Mouse (Mus musculus): Measurements from ENCODE around the gene Kcnn3.

Gene Kcnn3

GRCm38 (mm10) chr3:89519894-89520293 lies at the start of gene Kcnn3:
Gene Kcnn3 (plus strand): TSS chr3:89520164.
- DNase-seq (ENCODE audit: low spot score), result no peak

GRCm38 (mm10) chr3:89472280-89472679 lies 47.7 kb upstream of the Kcnn3 start:
- DNase-seq (ENCODE audit: low spot score), result no peak

GRCm38 (mm10) chr3:89473838-89474237 lies 46.1 kb upstream of the Kcnn3 start:
- DNase-seq (ENCODE audit: low spot score), result no peak

GRCm38 (mm10) chr3:89479055-89479454 lies 40.9 kb upstream of the Kcnn3 start:
- DNase-seq (ENCODE audit: low spot score), result no peak

GRCm38 (mm10) chr3:89481488-89481887 lies 38.5 kb upstream of the Kcnn3 start:
- DNase-seq (ENCODE audit: low spot score), result no peak

GRCm38 (mm10) chr3:89482249-89482648 lies 37.7 kb upstream of the Kcnn3 start:
- DNase-seq (ENCODE audit: low spot score), result peak; percentile 55

GRCm38 (mm10) chr3:89484766-89485524 lies 35.0 kb upstream of the Kcnn3 start:
- peak; percentile 75 for DNase-seq (ENCODE audit: low spot score)

GRCm38 (mm10) chr3:89486111-89486510 lies 33.9 kb upstream of the Kcnn3 start:
- peak; percentile 23 for DNase-seq (ENCODE audit: low spot score)

GRCm38 (mm10) chr3:89486916-89487702 lies 32.9 kb upstream of the Kcnn3 start:
- no peak for DNase-seq (ENCODE audit: low spot score)

GRCm38 (mm10) chr3:89490790-89491189 lies 29.2 kb upstream of the Kcnn3 start:
- DNase-seq (ENCODE audit: low spot score), result no peak

GRCm38 (mm10) chr3:89491559-89491958 lies 28.4 kb upstream of the Kcnn3 start:
- DNase-seq (ENCODE audit: low spot score), result no peak

GRCm38 (mm10) chr3:89492701-89493151 lies 27.2 kb upstream of the Kcnn3 start:
- no peak for DNase-seq (ENCODE audit: low spot score)

- no peak for DNase-seq (ENCODE audit: low spot score)
Measured at GRCm38 (mm10) chr3:89494630-89495029, 25.3 kb upstream of the Kcnn3 start.

- DNase-seq (ENCODE audit: low spot score), result no peak
Measured at GRCm38 (mm10) chr3:89496366-89496765, 23.6 kb upstream of the Kcnn3 start.

- no peak for DNase-seq (ENCODE audit: low spot score)
Measured at GRCm38 (mm10) chr3:89499696-89500095, 20.3 kb upstream of the Kcnn3 start.

GRCm38 (mm10) chr3:89501486-89501885 lies 18.5 kb upstream of the Kcnn3 start:
- DNase-seq (ENCODE audit: low spot score), result no peak

GRCm38 (mm10) chr3:89502551-89502950 lies 17.4 kb upstream of the Kcnn3 start:
- no peak for DNase-seq (ENCODE audit: low spot score)

GRCm38 (mm10) chr3:89508041-89508440 lies 11.9 kb upstream of the Kcnn3 start:
- DNase-seq (ENCODE audit: low spot score), result no peak

- DNase-seq (ENCODE audit: low spot score), result no peak
Measured at GRCm38 (mm10) chr3:89510979-89511378, 9.0 kb upstream of the Kcnn3 start.

GRCm38 (mm10) chr3:89511400-89511799 lies 8.6 kb upstream of the Kcnn3 start:
- no peak for DNase-seq (ENCODE audit: low spot score)

GRCm38 (mm10) chr3:89512225-89512624 lies 7.7 kb upstream of the Kcnn3 start:
- DNase-seq (ENCODE audit: low spot score), result no peak

GRCm38 (mm10) chr3:89515444-89515843 lies 4.5 kb upstream of the Kcnn3 start:
- no peak for DNase-seq (ENCODE audit: low spot score)

- no peak for DNase-seq (ENCODE audit: low spot score)
Measured at GRCm38 (mm10) chr3:89516321-89516720, 3.6 kb upstream of the Kcnn3 start.

Data from adipocyte (in vitro differentiated cells).